Comparison of ENCODE assay signal across 9 mouse cellular contexts in the genomic region with DNA sequence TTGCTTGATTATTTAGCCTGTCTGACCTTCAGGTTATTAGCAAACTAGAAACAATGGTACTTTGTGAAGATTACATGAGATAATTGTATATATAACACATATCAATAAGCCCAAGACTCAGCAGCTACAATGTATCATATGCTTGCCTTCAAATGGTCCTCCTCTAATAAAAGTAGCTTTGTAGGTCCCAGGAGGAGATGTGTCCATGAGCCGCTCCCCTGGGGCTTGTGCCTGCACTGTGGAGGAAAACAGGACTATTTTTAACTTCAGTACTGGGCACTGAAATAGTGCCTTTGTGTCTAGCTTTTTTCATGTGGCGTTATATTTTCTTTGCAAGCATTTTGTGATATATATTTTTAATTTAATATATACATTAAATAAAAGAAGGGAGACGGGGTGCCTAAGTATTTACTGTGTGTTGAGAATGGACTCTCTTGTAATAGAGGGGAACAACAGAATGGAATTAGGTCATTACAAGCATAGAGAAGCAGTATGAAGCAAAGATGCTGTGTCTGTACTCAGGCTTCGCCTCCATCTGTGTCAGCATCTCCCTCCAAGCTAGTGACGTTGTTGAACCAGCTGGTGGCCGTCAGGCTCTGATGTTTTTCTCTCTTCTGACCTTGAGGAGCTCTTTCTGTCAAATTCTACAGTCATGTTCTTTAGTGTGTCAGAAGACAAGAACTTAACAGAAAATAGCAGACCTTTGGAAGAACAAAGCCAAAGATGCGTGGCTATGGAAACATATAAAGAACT. TPM values are rescaled to one million over a fixed set of nuclear protein-coding genes. Genes with fewer than 3 reads are reported as not detected.
DNase-seq lines count a peak whose midpoint lies in the region; ATAC-seq and TF ChIP-seq lines count a peak whose summit lies in the region.
"Had no signal": no experiment of that assay in that cellular context is flagged by ENCODE, and none has a peak within 500 bp of the region (broad histone marks: within the 10 kb centered on the region; RNA-seq: fewer than 3 reads in every experiment).

No protein-coding gene starts in this region.

- peak; percentile 89 for ATAC-seq in forebrain, postnatal 0 days
- ATAC-seq in forebrain, embryonic 12.5 days (ENCODE audit: low FRiP score), result no peak

- H3K4me1 ChIP-seq in forebrain, postnatal 0 days (ENCODE audit: insufficient read depth), result 0 out of 2 replicates have a peak, but pooled peaks cover 2% of the 10 kb centered on the region
- no peaks in the 10 kb centered on the region for H3K4me1 ChIP-seq in forebrain, embryonic 12.5 days
- H3K4me1 ChIP-seq: lung, embryonic 15.5 days had no signal

- no peaks in the 10 kb centered on the region for H3K36me3 ChIP-seq in forebrain, postnatal 0 days (ENCODE audit: insufficient read depth)
- H3K36me3 ChIP-seq in forebrain, embryonic 12.5 days (replicated peaks), result no peaks in the 10 kb centered on the region
- H3K36me3 ChIP-seq: lung, embryonic 15.5 days had no signal

- no peak overlapping the region for H3K4me3 ChIP-seq in forebrain, postnatal 0 days (ENCODE audit: low read depth, low read length)
- no peak overlapping the region for H3K4me3 ChIP-seq in forebrain, embryonic 12.5 days (replicated peaks)
- H3K4me3 ChIP-seq in left cerebral cortex, adult 2 months, result no peak overlapping the region
- H3K4me3 ChIP-seq: lung, embryonic 15.5 days had no signal

- no peak overlapping the region for H3K4me2 ChIP-seq in forebrain, postnatal 0 days (ENCODE audit: low read depth)
- H3K4me2 ChIP-seq in forebrain, embryonic 12.5 days, result no peak overlapping the region
- H3K4me2 ChIP-seq: lung, embryonic 15.5 days had no signal

- peak; percentile 61 for DNase-seq in forebrain, postnatal 0 days
- DNase-seq in left cerebral cortex, adult 2 months (ENCODE audit: extremely low spot score in 1 of 2, low spot score in 2 of 2), result no peak
- no peak for DNase-seq in left cerebral cortex, adult 8-10 months (ENCODE audit: low spot score in 2 of 2)
- peak; percentile 43 to 53 for DNase-seq in cerebellum, postnatal 14 days
- peak; percentile 26 for DNase-seq in lung, postnatal 25 days (ENCODE audit: low spot score)
- no peak for DNase-seq in spleen, postnatal 36 days (ENCODE audit: low spot score in 2 of 2)
- no peak for DNase-seq in urinary bladder, postnatal 36 days (ENCODE audit: low spot score in 2 of 2)

- intact Hi-C loops in left cerebral cortex, adult 2 months (cut with DNase I), result no loop called here

- H3K27ac ChIP-seq in forebrain, postnatal 0 days (ENCODE audit: low read depth, low read length), result peak overlapping the region; percentile 52
- H3K27ac ChIP-seq in forebrain, embryonic 12.5 days, result no peak overlapping the region
- H3K27ac ChIP-seq in left cerebral cortex, adult 2 months, result peak overlapping the region; percentile 34; the same call in 1 of the 2 replicates
- H3K27ac ChIP-seq: lung, embryonic 15.5 days had no signal

- no peaks in the 10 kb centered on the region for H3K9me3 ChIP-seq in forebrain, postnatal 0 days (ENCODE audit: low read length)
- 0 out of 2 replicates have a peak, but pooled peaks cover 4% of the 10 kb centered on the region for H3K9me3 ChIP-seq in forebrain, embryonic 12.5 days
- H3K9me3 ChIP-seq: lung, embryonic 15.5 days had no signal

- no peaks in the 10 kb centered on the region for H3K27me3 ChIP-seq in forebrain, postnatal 0 days (ENCODE audit: insufficient read depth, low read length)
- no peaks in the 10 kb centered on the region for H3K27me3 ChIP-seq in forebrain, embryonic 12.5 days
- H3K27me3 ChIP-seq: lung, embryonic 15.5 days had no signal

- H3K9ac ChIP-seq in forebrain, postnatal 0 days, result no peak overlapping the region
- no peak overlapping the region for H3K9ac ChIP-seq in forebrain, embryonic 12.5 days
- H3K9ac ChIP-seq: lung, embryonic 15.5 days had no signal

- WGBS in forebrain, postnatal 0 days, result 56% methylated on average over 7 of the region's 7 CpGs
- 74% methylated on average over 7 of the region's 7 CpGs for WGBS in forebrain, embryonic 12.5 days

- TF ChIP-seq CTCF in forebrain, postnatal 0 days (IDR thresholded peaks at IDR 0.05; ENCODE audit: low read depth), result no peak
- no peak for TF ChIP-seq CTCF in left cerebral cortex, adult 2 months (IDR thresholded peaks at IDR 0.05)

RNA-seq across cellular contexts. Expression of a gene that starts 36.0 kb away (rescaled TPM):
- total RNA-seq in forebrain, postnatal 0 days (2014; rRNA removed), result 98.4 and 118 TPM in 2 replicates
- polyA plus RNA-seq in forebrain, postnatal 0 days (2015; fragmentation: Nextera tagmentation; extraction: Ambion mirVana), result 198 and 249 TPM in 2 replicates
- polyA plus RNA-seq in forebrain, embryonic 12.5 days (2016; fragmentation: Nextera tagmentation; extraction: Ambion mirVana), result 168 and 170 TPM in 2 replicates
- total RNA-seq in left cerebral cortex, adult 2 months (2021), result 100 to 1,000 TPM; 109 to 114 TPM
- 100 to 1,000 TPM in 2 of 4 experiments, 10 to 100 TPM in 2; 86.4 to 123 (median 101) TPM for total RNA-seq in left cerebral cortex, adult 8-10 months (2022)

RNA-seq across cellular contexts. Expression of a gene that starts 36.0 kb away (rescaled TPM):
- 19.3 and 25.4 TPM in 2 replicates for total RNA-seq in forebrain, postnatal 0 days (2014; rRNA removed)
- polyA plus RNA-seq in forebrain, postnatal 0 days (2015; fragmentation: Nextera tagmentation; extraction: Ambion mirVana), result 5.4 and 12.5 TPM in 2 replicates
- 10.2 and 11.2 TPM in 2 replicates for polyA plus RNA-seq in forebrain, embryonic 12.5 days (2016; fragmentation: Nextera tagmentation; extraction: Ambion mirVana)
- 100 to 1,000 TPM; 133 to 146 TPM for total RNA-seq in left cerebral cortex, adult 2 months (2021)
- 100 to 1,000 TPM; 110 to 151 (median 133) TPM for total RNA-seq in left cerebral cortex, adult 8-10 months (2022)

Comparison
In these comparisons a context has a peak if more than half of its experiments do, and no peak if none do; other contexts are left out.
1. DNase-seq: peak in forebrain, postnatal 0 days (single experiment), cerebellum, postnatal 14 days (2 of 2) and lung, postnatal 25 days (single experiment); none in left cerebral cortex, adult 2 months (0 of 2), left cerebral cortex, adult 8-10 months (0 of 2), spleen, postnatal 36 days (0 of 2) and urinary bladder, postnatal 36 days (0 of 2).